Mouse (Mus musculus): ENCODE measurements around the gene 2210407C18Rik.

2210407C18Rik gene

GRCm38 (mm10) chr11:58615975-58616374 is at the start of gene 2210407C18Rik:
TSS of gene 2210407C18Rik (minus strand) at chr11:58616075.
- in situ Hi-C loops (cut with MboI, MseI), result no loop called here

GRCm38 (mm10) chr11:58658596-58658995 is 42.7 kb upstream of the 2210407C18Rik start, which contains the start of gene Olfr322:
TSS of gene Olfr322 (plus strand) at chr11:58658782.
- in situ Hi-C loops (cut with MboI, MseI), result no loop called here

- in situ Hi-C loops (cut with MboI, MseI), result no loop called here
Observed at GRCm38 (mm10) chr11:58655151-58655550, 39.3 kb upstream of the 2210407C18Rik start.

- in situ Hi-C loops (cut with MboI, MseI), result loop anchor here (10.0 kb wide), 2 partner anchors 369 to 469 kb away; partner anchors contain the start of genes 4930438A08Rik (in 1 of the 2) and Mrpl22 (in 1 of the 2)
Observed at GRCm38 (mm10) chr11:58643350-58643749, 27.5 kb upstream of the 2210407C18Rik start.

GRCm38 (mm10) chr11:58641638-58642358 is 25.9 kb upstream of the 2210407C18Rik start:
- in situ Hi-C loops (cut with MboI, MseI), result loop anchor here (10.0 kb wide), 2 partner anchors 367 to 467 kb away; partner anchors contain the start of genes 4930438A08Rik (in 1 of the 2) and Mrpl22 (in 1 of the 2)

GRCm38 (mm10) chr11:58641057-58641456 is 25.2 kb upstream of the 2210407C18Rik start:
- in situ Hi-C loops (cut with MboI, MseI), result loop anchor here (10.0 kb wide), 2 partner anchors 366 to 466 kb away; partner anchors contain the start of genes 4930438A08Rik (in 1 of the 2) and Mrpl22 (in 1 of the 2)

- in situ Hi-C loops (cut with MboI, MseI), result loop anchor here (10.0 kb wide), 2 partner anchors 366 to 466 kb away; partner anchors contain the start of genes 4930438A08Rik (in 1 of the 2) and Mrpl22 (in 1 of the 2)
Observed at GRCm38 (mm10) chr11:58640272-58640867, 24.5 kb upstream of the 2210407C18Rik start, which contains the start of gene Trim58. TSS of gene Trim58 (plus strand) at chr11:58640465.

GRCm38 (mm10) chr11:58638176-58638701 is 22.4 kb upstream of the 2210407C18Rik start:
- in situ Hi-C loops (cut with MboI, MseI), result no loop called here

GRCm38 (mm10) chr11:58636376-58636977 is 20.6 kb upstream of the 2210407C18Rik start:
- in situ Hi-C loops (cut with MboI, MseI), result no loop called here

GRCm38 (mm10) chr11:58634878-58635277 is 19.0 kb upstream of the 2210407C18Rik start:
- in situ Hi-C loops (cut with MboI, MseI), result no loop called here

GRCm38 (mm10) chr11:58630401-58630800 is 14.5 kb upstream of the 2210407C18Rik start, which contains the start of gene Olfr323:
TSS of gene Olfr323 (minus strand) at chr11:58630501.
- in situ Hi-C loops (cut with MboI, MseI), result no loop called here

- in situ Hi-C loops (cut with MboI, MseI), result loop anchor here in 1 of 2 experiments (10.0 kb wide), 1 partner anchor 341 kb away; no protein-coding TSS in a partner anchor
Observed at GRCm38 (mm10) chr11:58626146-58626545, 10.3 kb upstream of the 2210407C18Rik start.

- in situ Hi-C loops (cut with MboI, MseI), result no loop called here
Observed at GRCm38 (mm10) chr11:58618793-58619192, 2.9 kb upstream of the 2210407C18Rik start.

GRCm38 (mm10) chr11:58618369-58618768 is 2.5 kb upstream of the 2210407C18Rik start:
- in situ Hi-C loops (cut with MboI, MseI), result no loop called here

GRCm38 (mm10) chr11:58614526-58614925 is 1.3 kb downstream of the 2210407C18Rik start:
- in situ Hi-C loops (cut with MboI, MseI), result no loop called here

GRCm38 (mm10) chr11:58613359-58613758 is 2.5 kb downstream of the 2210407C18Rik start:
- in situ Hi-C loops (cut with MboI, MseI), result no loop called here

- in situ Hi-C loops (cut with MboI, MseI), result no loop called here
Observed at GRCm38 (mm10) chr11:58607030-58607429, 8.8 kb downstream of the 2210407C18Rik start.

- in situ Hi-C loops (cut with MboI, MseI), result no loop called here
Observed at GRCm38 (mm10) chr11:58606177-58606919, 9.5 kb downstream of the 2210407C18Rik start.

- in situ Hi-C loops (cut with MboI, MseI), result no loop called here
Observed at GRCm38 (mm10) chr11:58605228-58605627, 10.6 kb downstream of the 2210407C18Rik start.

GRCm38 (mm10) chr11:58604688-58605087 is 11.2 kb downstream of the 2210407C18Rik start:
- in situ Hi-C loops (cut with MboI, MseI), result no loop called here

Measured in T-helper 17 cell (primary cell).